Mouse (Mus musculus) neural tube, embryonic 15.5 days (tissue): ENCODE measurements around the gene 1700010B08Rik. TPM values are rescaled to one million over a fixed set of nuclear protein-coding genes. Genes with fewer than 3 reads are reported as not detected.

Source experiments
- ATAC-seq: fragments of 200-750 bp; cut with Nextera tagmentation; 2 replicates; pipeline ENCODE4 v1.8.0; 2017; ENCODE audit warnings: mild to moderate bottlenecking, moderate TSS enrichment, moderate library complexity; ENCODE audit not compliant: low FRiP score
- H3K27ac ChIP-seq: fragments of 300-500 bp; sonication (generic); replicated peaks from 2 replicates; pipeline ENCODE4 v1.5.1; 2015; ENCODE audit warnings: mild to moderate bottlenecking, inconsistent platforms
- H3K27me3 ChIP-seq: fragments of 300-500 bp; sonication (generic); replicated peaks from 2 replicates; pipeline ENCODE4 v1.6.1; 2015; ENCODE audit warnings: inconsistent platforms
- H3K36me3 ChIP-seq: fragments of 300-500 bp; sonication (generic); 2 replicates; pipeline ENCODE4 v1.6.1; 2015; ENCODE audit warnings: inconsistent platforms
- H3K4me1 ChIP-seq: fragments of 300-500 bp; sonication (generic); 2 replicates; pipeline ENCODE4 v1.6.1; 2015; ENCODE audit warnings: inconsistent platforms
- H3K4me2 ChIP-seq: fragments of 300-500 bp; sonication (generic); 2 replicates; pipeline ENCODE4 v1.6.1; 2015; ENCODE audit warnings: inconsistent platforms, mild to moderate bottlenecking, moderate library complexity
- H3K4me3 ChIP-seq: fragments of 300-500 bp; sonication (generic); replicated peaks from 2 replicates; pipeline ENCODE4 v1.5.1; 2015; ENCODE audit warnings: mild to moderate bottlenecking, inconsistent platforms
- H3K9ac ChIP-seq: fragments of 300-500 bp; sonication (generic); replicated peaks from 2 replicates; pipeline ENCODE4 v1.6.1; 2015; ENCODE audit warnings: mild to moderate bottlenecking, inconsistent platforms
- H3K9me3 ChIP-seq: fragments of 300-500 bp; sonication (generic); replicated peaks from 2 replicates; pipeline ENCODE4 v1.6.1; 2016; ENCODE audit warnings: inconsistent platforms
- WGBS: fragments of 180-500 bp; shearing (Covaris S2); methylation state at CpG from one replicate; pipeline ENCODE4 v1.1.7; 2015; ENCODE audit warnings: mixed read lengths; 5-methylcytosine and 5-hydroxymethylcytosine counted together
- polyA plus RNA-seq: library from polyadenylated mRNA; unstranded; fragments of >200 nt; fragmentation: Nextera tagmentation; extraction: Ambion mirVana; gene quantifications from 2 replicates; pipeline ENCODE4 v1.2.1, GENCODE M21; 2015

The 1700010B08Rik gene
- polyA plus RNA-seq, 1 experiment from 2014 or later, result not detected

DNA sequence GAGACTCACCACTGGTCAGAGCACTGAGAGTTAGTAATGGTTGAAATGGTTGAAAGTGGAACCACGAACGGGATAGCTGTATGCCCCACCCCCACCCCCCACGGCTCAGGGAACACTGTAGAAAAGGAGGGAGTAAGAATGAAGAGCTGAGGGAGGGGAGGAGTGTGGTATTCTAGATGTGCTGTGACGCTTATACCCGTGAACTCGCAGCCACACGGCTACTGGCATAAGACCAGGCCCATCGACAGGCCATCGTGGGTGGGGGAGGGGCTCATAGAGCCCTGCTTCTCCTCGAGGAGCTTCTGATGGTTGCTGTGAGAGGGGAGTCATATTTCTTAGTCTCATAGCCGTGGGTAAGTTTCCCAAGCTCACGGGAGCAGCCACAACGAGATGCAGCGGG, 5.2 kb downstream of the 1700010B08Rik start:
- Histone ChIP-seq H3K9ac (no peak overlapping the region), H3K4me2 (no peak overlapping the region), H3K27me3 (no peaks in the 10 kb centered on the region), H3K27ac (no peak overlapping the region), H3K4me1 (no peaks in the 10 kb centered on the region; the same call in 1 of the 2 replicates), H3K36me3 (no peaks in the 10 kb centered on the region), H3K9me3 (no peaks in the 10 kb centered on the region), H3K4me3 (no peak overlapping the region)
- WGBS, result 11% methylated on average over 14 of the region's 14 CpGs
- ATAC-seq, result no peak

DNA sequence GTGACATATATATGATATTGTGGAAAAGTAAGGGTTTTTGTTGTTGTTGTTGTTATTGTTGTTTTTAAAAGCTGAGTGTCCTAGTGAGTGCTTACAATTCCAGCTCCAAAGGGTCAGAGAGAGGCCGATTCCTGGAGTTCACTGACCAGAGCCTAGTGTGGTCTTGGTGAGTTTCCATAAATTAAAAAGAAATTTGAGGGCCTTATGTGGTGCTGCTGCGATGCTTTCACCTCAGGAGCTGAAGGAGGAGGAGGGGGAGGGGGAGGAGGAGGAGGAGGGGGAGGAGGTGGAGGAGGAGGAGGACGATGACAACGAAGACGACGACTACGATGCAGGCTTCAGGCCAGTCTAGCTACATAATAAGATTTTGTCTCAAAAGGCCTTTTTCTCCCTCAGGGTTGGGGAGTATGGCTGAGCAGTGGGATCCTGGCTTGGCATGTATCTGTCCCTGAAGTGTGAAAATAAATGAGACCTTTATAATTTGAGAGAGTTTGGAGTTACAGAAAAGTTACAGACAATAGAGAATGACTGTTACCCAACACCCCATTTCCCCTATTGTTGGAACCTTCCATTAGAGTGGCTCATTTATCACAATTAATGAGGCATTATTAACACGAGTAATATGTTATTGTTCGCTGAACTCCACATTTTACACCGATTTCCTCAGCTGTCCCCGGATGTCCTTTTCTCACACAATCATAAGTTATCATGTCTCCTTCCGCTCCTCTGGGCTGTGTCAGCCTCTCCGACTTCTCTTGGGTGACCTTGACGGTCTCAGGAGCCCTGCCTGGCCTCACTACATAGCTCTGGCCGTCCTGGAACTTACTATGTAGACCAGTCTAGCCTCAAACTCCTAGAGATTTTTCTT, 6.0 kb downstream of the 1700010B08Rik start:
- Histone ChIP-seq H3K27ac (no peak overlapping the region), H3K27me3 (no peaks in the 10 kb centered on the region), H3K4me2 (no peak overlapping the region), H3K9me3 (no peaks in the 10 kb centered on the region), H3K4me3 (no peak overlapping the region), H3K9ac (no peak overlapping the region), H3K4me1 (no peaks in the 10 kb centered on the region; the same call in 1 of the 2 replicates), H3K36me3 (no peaks in the 10 kb centered on the region)
- WGBS, result 16% methylated on average over 15 of the region's 15 CpGs
- no peak for ATAC-seq

DNA sequence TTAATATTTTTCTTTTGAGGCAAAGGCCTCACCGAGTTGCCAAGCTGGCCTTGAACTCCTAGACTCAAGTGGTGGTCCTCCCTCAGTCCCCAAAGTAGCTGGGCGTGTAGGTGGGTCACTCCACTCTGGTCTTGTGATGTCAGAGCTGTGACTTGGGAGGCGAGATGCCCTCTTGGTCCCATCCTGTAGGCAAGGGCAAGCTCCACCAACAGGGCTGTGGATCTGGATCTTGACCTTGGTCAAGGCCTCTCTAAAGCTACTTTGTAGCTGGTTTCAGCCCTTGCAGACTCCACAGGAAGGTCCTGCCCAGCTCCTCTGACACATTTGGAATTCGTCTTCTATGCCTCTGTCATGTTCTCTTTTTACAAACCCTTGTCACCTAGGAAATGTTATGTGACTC, 6.6 kb downstream of the 1700010B08Rik start:
- ATAC-seq, result no peak
- peaks cover 4% of the 10 kb centered on the region for H3K4me1 ChIP-seq
- H3K27me3 ChIP-seq, result no peaks in the 10 kb centered on the region
- H3K4me2 ChIP-seq, result no peak overlapping the region
- 84% methylated on average over 4 of the region's 4 CpGs for WGBS
- no peak overlapping the region for H3K4me3 ChIP-seq
- no peaks in the 10 kb centered on the region for H3K36me3 ChIP-seq
- H3K9me3 ChIP-seq, result no peaks in the 10 kb centered on the region
- H3K9ac ChIP-seq, result no peak overlapping the region
- no peak overlapping the region for H3K27ac ChIP-seq

DNA sequence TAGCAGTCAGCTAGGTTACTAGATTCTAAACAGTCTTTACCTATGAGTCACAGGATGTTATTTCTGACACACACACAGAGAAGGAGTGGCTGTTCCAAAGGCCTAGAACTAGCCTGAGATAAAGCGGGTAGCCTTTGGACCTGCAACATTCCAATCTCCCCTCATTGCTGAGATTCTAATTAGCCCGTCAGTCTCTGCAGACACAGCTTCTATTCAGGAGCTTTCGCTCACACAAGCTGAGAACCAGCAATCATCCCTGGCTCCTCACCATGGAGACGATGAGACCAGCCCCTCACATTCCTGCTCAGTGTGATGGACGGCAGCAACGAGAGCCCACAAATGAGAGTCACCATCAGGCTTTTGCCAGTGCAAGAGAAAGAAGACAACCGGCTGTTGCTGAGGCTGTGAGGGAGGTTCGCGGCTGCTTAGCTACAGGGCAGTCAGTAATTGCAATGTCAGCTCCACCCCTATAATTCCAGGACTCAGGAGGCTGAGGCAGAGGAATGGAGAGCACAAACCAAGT, 11.3 kb downstream of the 1700010B08Rik start:
- Histone ChIP-seq H3K9ac (no peak overlapping the region), H3K4me2 (peak overlapping the region; percentile 20), H3K27me3 (no peaks in the 10 kb centered on the region), H3K4me1 (peaks cover 7% of the 10 kb centered on the region), H3K4me3 (no peak overlapping the region), H3K27ac (0 out of 2 replicates have a peak overlapping the region, but pooled peaks have one; percentile 34), H3K36me3 (no peaks in the 10 kb centered on the region), H3K9me3 (no peaks in the 10 kb centered on the region)
- ATAC-seq, result peak; percentile 40; the same call in 1 of the 2 replicates
- WGBS, result 9% methylated on average over 9 of the region's 9 CpGs

GRCm38 (mm10) chr2:173734426-173734825, 15.2 kb downstream of the 1700010B08Rik start:
- no peak for ATAC-seq
- no peak overlapping the region for H3K27ac ChIP-seq
- no peaks in the 10 kb centered on the region for H3K9me3 ChIP-seq
- H3K4me1 ChIP-seq, result peaks cover 23% of the 10 kb centered on the region
- H3K4me3 ChIP-seq, result no peak overlapping the region
- H3K27me3 ChIP-seq, result no peaks in the 10 kb centered on the region
- WGBS, result 60% methylated on average over 2 of the region's 2 CpGs
- H3K4me2 ChIP-seq, result no peak overlapping the region
- H3K36me3 ChIP-seq, result no peaks in the 10 kb centered on the region
- H3K9ac ChIP-seq, result no peak overlapping the region

- Histone ChIP-seq H3K4me1 (peaks cover 40% of the 10 kb centered on the region), H3K36me3 (no peaks in the 10 kb centered on the region), H3K27me3 (no peaks in the 10 kb centered on the region), H3K4me3 (peak within 1 kb of the TSS; percentile 87), H3K9ac (peak within 1 kb of the TSS; percentile 73), H3K4me2 (peak within 1 kb of the TSS; percentile 81), H3K9me3 (no peaks in the 10 kb centered on the region), H3K27ac (peak within 1 kb of the TSS; percentile 84)
- ATAC-seq, result peak; percentile 95
- 1% methylated on average over 70 of the region's 70 CpGs for WGBS
Observed at GRCm38 (mm10) chr2:173737222-173737989, 18.2 kb downstream of the 1700010B08Rik start, which contains the start of gene Vapb. Vapb (plus strand) TSS chr2:173737511.

GRCm38 (mm10) chr2:173738232-173738631, 19.0 kb downstream of the 1700010B08Rik start:
- H3K36me3 ChIP-seq, result no peaks in the 10 kb centered on the region
- peak overlapping the region; percentile 81 for H3K4me2 ChIP-seq
- peaks cover 48% of the 10 kb centered on the region for H3K4me1 ChIP-seq
- no peaks in the 10 kb centered on the region for H3K27me3 ChIP-seq
- ATAC-seq, result no peak
- H3K4me3 ChIP-seq, result peak overlapping the region; percentile 87
- peak overlapping the region; percentile 73 for H3K9ac ChIP-seq
- H3K27ac ChIP-seq, result no peak overlapping the region
- WGBS, result 84% methylated on average over 9 of the region's 9 CpGs
- no peaks in the 10 kb centered on the region for H3K9me3 ChIP-seq

DNA sequence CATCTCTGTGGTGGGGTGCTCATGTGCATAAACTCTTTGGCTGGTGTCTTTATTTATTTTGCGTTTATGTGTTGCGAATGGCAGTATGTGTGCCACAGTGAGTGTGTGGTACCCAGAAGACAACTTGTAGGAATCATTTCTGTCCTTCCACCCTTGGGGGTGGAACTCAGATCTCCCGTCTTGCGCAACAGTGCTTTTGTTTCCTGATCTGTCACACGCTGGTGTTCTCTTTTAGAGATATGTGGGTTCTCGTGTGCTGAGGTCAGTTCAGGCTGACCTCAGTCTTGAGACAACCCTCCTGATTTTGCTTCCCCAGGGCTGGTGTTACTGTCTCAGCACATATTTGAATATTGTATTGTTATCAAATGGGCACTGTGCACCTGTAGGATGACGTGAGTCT, 19.9 kb downstream of the 1700010B08Rik start:
- H3K9me3 ChIP-seq, result no peaks in the 10 kb centered on the region
- H3K4me3 ChIP-seq, result no peak overlapping the region
- H3K9ac ChIP-seq, result no peak overlapping the region
- H3K27ac ChIP-seq, result no peak overlapping the region
- H3K4me1 ChIP-seq, result peaks cover 48% of the 10 kb centered on the region
- ATAC-seq, result no peak
- no peaks in the 10 kb centered on the region for H3K36me3 ChIP-seq
- no peaks in the 10 kb centered on the region for H3K27me3 ChIP-seq
- WGBS, result 91% methylated on average over 7 of the region's 7 CpGs
- peak overlapping the region; percentile 81 for H3K4me2 ChIP-seq

DNA sequence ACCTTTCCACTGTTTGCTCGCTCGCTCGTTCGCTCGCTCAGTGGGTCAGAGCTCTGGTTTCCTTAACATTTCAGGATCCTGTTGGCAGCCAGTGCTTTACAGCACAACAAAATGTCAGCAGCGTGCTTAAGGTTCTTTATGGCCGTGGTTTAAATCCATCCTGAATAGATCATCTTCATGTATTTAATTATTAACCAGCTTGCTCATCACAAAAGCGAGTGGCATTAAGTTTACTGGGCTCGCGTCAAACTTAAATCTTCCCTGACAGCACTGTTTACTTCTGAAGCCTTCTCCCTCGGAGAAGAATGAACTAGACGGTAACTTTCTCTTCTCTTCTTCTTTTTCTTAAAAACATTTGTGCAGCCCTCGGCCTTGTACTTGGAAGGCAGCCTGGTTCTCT, 22.9 kb downstream of the 1700010B08Rik start:
- no peaks in the 10 kb centered on the region for H3K27me3 ChIP-seq
- H3K4me1 ChIP-seq, result peaks cover 50% of the 10 kb centered on the region
- WGBS, result 29% methylated on average over 13 of the region's 13 CpGs
- H3K9ac ChIP-seq, result no peak overlapping the region
- H3K9me3 ChIP-seq, result no peaks in the 10 kb centered on the region
- ATAC-seq, result no peak
- H3K4me2 ChIP-seq, result peak overlapping the region; percentile 2; the same call in 1 of the 2 replicates
- H3K36me3 ChIP-seq, result 0 out of 2 replicates have a peak, but pooled peaks cover 8% of the 10 kb centered on the region
- H3K4me3 ChIP-seq, result no peak overlapping the region
- peak overlapping the region; percentile 25; the same call in 1 of the 2 replicates for H3K27ac ChIP-seq

GRCm38 (mm10) chr2:173742744-173743143, 23.5 kb downstream of the 1700010B08Rik start:
- H3K4me3 ChIP-seq, result no peak overlapping the region
- H3K4me2 ChIP-seq, result no peak overlapping the region
- ATAC-seq, result no peak
- 0 out of 2 replicates have a peak overlapping the region, but pooled peaks have one; percentile 25 for H3K27ac ChIP-seq
- no peaks in the 10 kb centered on the region for H3K9me3 ChIP-seq
- H3K4me1 ChIP-seq, result peaks cover 50% of the 10 kb centered on the region
- H3K9ac ChIP-seq, result no peak overlapping the region
- 59% methylated on average over 9 of the region's 9 CpGs for WGBS
- H3K27me3 ChIP-seq, result no peaks in the 10 kb centered on the region
- 0 out of 2 replicates have a peak, but pooled peaks cover 8% of the 10 kb centered on the region for H3K36me3 ChIP-seq

DNA sequence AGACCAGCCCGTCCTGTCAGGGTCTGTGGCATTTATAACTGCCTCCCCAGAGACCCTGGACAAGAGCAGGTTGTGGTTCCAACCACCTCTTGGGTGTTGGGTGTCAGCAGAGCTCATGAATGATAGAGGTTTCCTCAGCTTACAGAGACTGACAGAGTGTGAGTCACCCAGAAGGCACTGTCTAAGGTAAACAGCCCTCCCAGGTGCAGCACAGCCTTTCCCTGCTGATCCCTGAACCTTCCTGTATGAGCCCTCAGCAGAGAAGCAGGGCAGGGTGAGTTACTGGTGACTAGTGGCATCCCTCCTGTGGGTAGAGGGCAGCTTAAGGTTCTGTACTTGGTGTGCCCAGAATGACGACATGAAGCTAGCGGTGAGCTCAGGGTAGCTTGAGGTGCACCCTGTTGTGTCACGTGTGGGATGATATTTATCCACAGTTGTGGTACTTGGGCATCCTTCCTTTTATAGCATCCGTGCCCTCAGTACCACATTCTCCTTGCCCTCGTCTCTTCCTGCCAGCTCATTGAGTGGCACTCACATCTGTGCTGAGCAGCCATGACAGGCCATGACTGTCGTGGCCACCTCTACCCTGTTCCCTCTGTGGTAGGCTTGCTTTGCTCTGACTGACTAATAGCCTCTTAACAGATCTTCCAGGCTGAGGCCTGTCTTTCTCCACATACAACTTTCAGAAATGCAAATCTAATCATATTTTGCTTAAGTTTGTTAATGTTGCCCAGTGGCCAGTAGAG, 25.0 kb downstream of the 1700010B08Rik start:
- H3K27ac ChIP-seq, result no peak overlapping the region
- H3K27me3 ChIP-seq, result no peaks in the 10 kb centered on the region
- 0 out of 2 replicates have a peak, but pooled peaks cover 8% of the 10 kb centered on the region for H3K36me3 ChIP-seq
- H3K4me1 ChIP-seq, result peaks cover 38% of the 10 kb centered on the region
- H3K9ac ChIP-seq, result no peak overlapping the region
- 93% methylated on average over 7 of the region's 7 CpGs for WGBS
- H3K4me2 ChIP-seq, result no peak overlapping the region
- H3K4me3 ChIP-seq, result no peak overlapping the region
- H3K9me3 ChIP-seq, result no peaks in the 10 kb centered on the region
- ATAC-seq, result no peak
